Mouse (Mus musculus): ENCODE data around the gene Lrcol1. TPM values are rescaled to one million over a fixed set of nuclear protein-coding genes. Genes with fewer than 3 reads are reported as not detected.

The Lrcol1 gene
- polyA plus RNA-seq, 1 experiment from 2014 or later = 2.9 TPM

- no peak overlapping the region for H3K4me2 ChIP-seq (ENCODE audit: low read depth, low read length)
- no peaks in the 10 kb centered on the region for H3K4me1 ChIP-seq (replicated peaks; ENCODE audit: control insufficient read depth, insufficient read depth, low read length)
- ATAC-seq (ENCODE audit: low read depth) = 0 out of 2 replicates have a peak, but pooled peaks have one; percentile 29
- no peak overlapping the region for H3K9ac ChIP-seq (ENCODE audit: low read length)
- H3K27ac ChIP-seq (ENCODE audit: low read length) = no peak overlapping the region
- no peak overlapping the region for H3K4me3 ChIP-seq (ENCODE audit: low read length)
- H3K27me3 ChIP-seq (ENCODE audit: control insufficient read depth, insufficient read depth, low read depth, low read length) = no peaks in the 10 kb centered on the region
- no peaks in the 10 kb centered on the region for H3K9me3 ChIP-seq (ENCODE audit: control insufficient read depth, low read length)
- peaks cover 5% of the 10 kb centered on the region for H3K36me3 ChIP-seq (ENCODE audit: control insufficient read depth, insufficient read depth, low read length)
- WGBS = 47% methylated on average over 20 of the region's 20 CpGs
Observed at GRCm38 (mm10) chr5:110378181-110378583, 33.7 kb downstream of the Lrcol1 start.

GRCm38 (mm10) chr5:110379086-110379485, 34.6 kb downstream of the Lrcol1 start:
- no peaks in the 10 kb centered on the region for H3K9me3 ChIP-seq (ENCODE audit: control insufficient read depth, low read length)
- peaks cover 5% of the 10 kb centered on the region for H3K36me3 ChIP-seq (ENCODE audit: control insufficient read depth, insufficient read depth, low read length)
- ATAC-seq (ENCODE audit: low read depth) = no peak
- no peak overlapping the region for H3K9ac ChIP-seq (ENCODE audit: low read length)
- H3K4me3 ChIP-seq (ENCODE audit: low read length) = no peak overlapping the region
- H3K27me3 ChIP-seq (ENCODE audit: control insufficient read depth, insufficient read depth, low read depth, low read length) = no peaks in the 10 kb centered on the region
- H3K4me1 ChIP-seq (replicated peaks; ENCODE audit: control insufficient read depth, insufficient read depth, low read length) = no peaks in the 10 kb centered on the region
- no peak overlapping the region for H3K4me2 ChIP-seq (ENCODE audit: low read depth, low read length)
- H3K27ac ChIP-seq (ENCODE audit: low read length) = no peak overlapping the region
- WGBS = 85% methylated on average over 15 of the region's 15 CpGs

GRCm38 (mm10) chr5:110379823-110380222, 35.3 kb downstream of the Lrcol1 start:
- peaks cover 5% of the 10 kb centered on the region for H3K36me3 ChIP-seq (ENCODE audit: control insufficient read depth, insufficient read depth, low read length)
- H3K4me3 ChIP-seq (ENCODE audit: low read length) = no peak overlapping the region
- H3K4me2 ChIP-seq (ENCODE audit: low read depth, low read length) = no peak overlapping the region
- 89% methylated on average over 4 of the region's 4 CpGs for WGBS
- no peaks in the 10 kb centered on the region for H3K9me3 ChIP-seq (ENCODE audit: control insufficient read depth, low read length)
- H3K27me3 ChIP-seq (ENCODE audit: control insufficient read depth, insufficient read depth, low read depth, low read length) = no peaks in the 10 kb centered on the region
- H3K4me1 ChIP-seq (replicated peaks; ENCODE audit: control insufficient read depth, insufficient read depth, low read length) = no peaks in the 10 kb centered on the region
- H3K9ac ChIP-seq (ENCODE audit: low read length) = no peak overlapping the region
- no peak for ATAC-seq (ENCODE audit: low read depth)
- H3K27ac ChIP-seq (ENCODE audit: low read length) = no peak overlapping the region

GRCm38 (mm10) chr5:110384491-110384890, 40.0 kb downstream of the Lrcol1 start:
- Histone ChIP-seq H3K36me3 (ENCODE audit: control insufficient read depth, insufficient read depth, low read length) (no peaks in the 10 kb centered on the region), H3K9ac (ENCODE audit: low read length) (no peak overlapping the region), H3K27ac (ENCODE audit: low read length) (no peak overlapping the region), H3K4me3 (ENCODE audit: low read length) (no peak overlapping the region), H3K4me2 (ENCODE audit: low read depth, low read length) (no peak overlapping the region), H3K9me3 (ENCODE audit: control insufficient read depth, low read length) (no peaks in the 10 kb centered on the region), H3K4me1 (replicated peaks; ENCODE audit: control insufficient read depth, insufficient read depth, low read length) (peaks cover 8% of the 10 kb centered on the region; the same call in 1 of the 2 replicates), H3K27me3 (ENCODE audit: control insufficient read depth, insufficient read depth, low read depth, low read length) (no peaks in the 10 kb centered on the region)
- no peak for ATAC-seq (ENCODE audit: low read depth)
- WGBS = 86% methylated on average over 6 of the region's 6 CpGs

- ATAC-seq (ENCODE audit: low read depth) = no peak
- H3K4me3 ChIP-seq (ENCODE audit: low read length) = no peak overlapping the region
- H3K4me2 ChIP-seq (ENCODE audit: low read depth, low read length) = no peak overlapping the region
- no peaks in the 10 kb centered on the region for H3K36me3 ChIP-seq (ENCODE audit: control insufficient read depth, insufficient read depth, low read length)
- H3K9ac ChIP-seq (ENCODE audit: low read length) = no peak overlapping the region
- no peaks in the 10 kb centered on the region for H3K9me3 ChIP-seq (ENCODE audit: control insufficient read depth, low read length)
- 51% methylated on average over 4 of the region's 4 CpGs for WGBS
- H3K27me3 ChIP-seq (ENCODE audit: control insufficient read depth, insufficient read depth, low read depth, low read length) = no peaks in the 10 kb centered on the region
- peaks cover 8% of the 10 kb centered on the region; the same call in 1 of the 2 replicates for H3K4me1 ChIP-seq (replicated peaks; ENCODE audit: control insufficient read depth, insufficient read depth, low read length)
- no peak overlapping the region for H3K27ac ChIP-seq (ENCODE audit: low read length)
Observed at GRCm38 (mm10) chr5:110385263-110385662, 40.7 kb downstream of the Lrcol1 start.

GRCm38 (mm10) chr5:110386371-110387330, 42.1 kb downstream of the Lrcol1 start:
- peak overlapping the region; percentile 68 for H3K4me3 ChIP-seq (ENCODE audit: low read length)
- ATAC-seq (ENCODE audit: low read depth) = peak; percentile 92
- no peaks in the 10 kb centered on the region for H3K9me3 ChIP-seq (ENCODE audit: control insufficient read depth, low read length)
- H3K27ac ChIP-seq (ENCODE audit: low read length) = no peak overlapping the region
- H3K36me3 ChIP-seq (ENCODE audit: control insufficient read depth, insufficient read depth, low read length) = no peaks in the 10 kb centered on the region
- H3K4me2 ChIP-seq (ENCODE audit: low read depth, low read length) = peak overlapping the region; percentile 81
- peak overlapping the region; percentile 67 for H3K9ac ChIP-seq (ENCODE audit: low read length)
- H3K27me3 ChIP-seq (ENCODE audit: control insufficient read depth, insufficient read depth, low read depth, low read length) = no peaks in the 10 kb centered on the region
- WGBS = under 1% methylated on average over 90 of the region's 90 CpGs
- H3K4me1 ChIP-seq (replicated peaks; ENCODE audit: control insufficient read depth, insufficient read depth, low read length) = peaks cover 8% of the 10 kb centered on the region; the same call in 1 of the 2 replicates

- peaks cover 8% of the 10 kb centered on the region; the same call in 1 of the 2 replicates for H3K4me1 ChIP-seq (replicated peaks; ENCODE audit: control insufficient read depth, insufficient read depth, low read length)
- H3K27me3 ChIP-seq (ENCODE audit: control insufficient read depth, insufficient read depth, low read depth, low read length) = no peaks in the 10 kb centered on the region
- H3K4me3 ChIP-seq (ENCODE audit: low read length) = peak overlapping the region; percentile 68
- peak overlapping the region; percentile 67 for H3K9ac ChIP-seq (ENCODE audit: low read length)
- ATAC-seq (ENCODE audit: low read depth) = peak; percentile 32; the same call in 1 of the 2 replicates
- no peaks in the 10 kb centered on the region for H3K9me3 ChIP-seq (ENCODE audit: control insufficient read depth, low read length)
- WGBS = 15% methylated on average over 8 of the region's 8 CpGs
- H3K36me3 ChIP-seq (ENCODE audit: control insufficient read depth, insufficient read depth, low read length) = no peaks in the 10 kb centered on the region
- no peak overlapping the region for H3K27ac ChIP-seq (ENCODE audit: low read length)
- peak overlapping the region; percentile 81 for H3K4me2 ChIP-seq (ENCODE audit: low read depth, low read length)
Observed at GRCm38 (mm10) chr5:110387332-110387731, 42.8 kb downstream of the Lrcol1 start.

- no peak for ATAC-seq (ENCODE audit: low read depth)
- Histone ChIP-seq H3K27ac (ENCODE audit: low read length) (no peak overlapping the region), H3K36me3 (ENCODE audit: control insufficient read depth, insufficient read depth, low read length) (no peaks in the 10 kb centered on the region), H3K27me3 (ENCODE audit: control insufficient read depth, insufficient read depth, low read depth, low read length) (no peaks in the 10 kb centered on the region), H3K9me3 (ENCODE audit: control insufficient read depth, low read length) (no peaks in the 10 kb centered on the region), H3K4me1 (replicated peaks; ENCODE audit: control insufficient read depth, insufficient read depth, low read length) (peaks cover 8% of the 10 kb centered on the region; the same call in 1 of the 2 replicates), H3K4me3 (ENCODE audit: low read length) (no peak overlapping the region), H3K9ac (ENCODE audit: low read length) (no peak overlapping the region), H3K4me2 (ENCODE audit: low read depth, low read length) (no peak overlapping the region)
- 81% methylated on average over 4 of the region's 4 CpGs for WGBS
Observed at GRCm38 (mm10) chr5:110390631-110391030, 46.1 kb downstream of the Lrcol1 start.

GRCm38 (mm10) chr5:110392727-110393126, 48.2 kb downstream of the Lrcol1 start:
- no peak for ATAC-seq (ENCODE audit: low read depth)

More at GRCm38 (mm10) chr5:110392727-110393126, 48.2 kb downstream of the Lrcol1 start:
- no peaks in the 10 kb centered on the region for H3K4me1 ChIP-seq (replicated peaks; ENCODE audit: control insufficient read depth, insufficient read depth, low read length)
- no peak overlapping the region for H3K27ac ChIP-seq (ENCODE audit: low read length)
- no peaks in the 10 kb centered on the region for H3K36me3 ChIP-seq (ENCODE audit: control insufficient read depth, insufficient read depth, low read length)
- H3K9ac ChIP-seq (ENCODE audit: low read length) = no peak overlapping the region
- H3K4me3 ChIP-seq (ENCODE audit: low read length) = no peak overlapping the region
- H3K4me2 ChIP-seq (ENCODE audit: low read depth, low read length) = no peak overlapping the region
- no peaks in the 10 kb centered on the region for H3K27me3 ChIP-seq (ENCODE audit: control insufficient read depth, insufficient read depth, low read depth, low read length)
- 73% methylated on average over 5 of the region's 5 CpGs for WGBS
- no peaks in the 10 kb centered on the region for H3K9me3 ChIP-seq (ENCODE audit: control insufficient read depth, low read length)
